Mouse (Mus musculus): ENCODE measurements around the gene Otud1.

Gene Otud1

DNA sequence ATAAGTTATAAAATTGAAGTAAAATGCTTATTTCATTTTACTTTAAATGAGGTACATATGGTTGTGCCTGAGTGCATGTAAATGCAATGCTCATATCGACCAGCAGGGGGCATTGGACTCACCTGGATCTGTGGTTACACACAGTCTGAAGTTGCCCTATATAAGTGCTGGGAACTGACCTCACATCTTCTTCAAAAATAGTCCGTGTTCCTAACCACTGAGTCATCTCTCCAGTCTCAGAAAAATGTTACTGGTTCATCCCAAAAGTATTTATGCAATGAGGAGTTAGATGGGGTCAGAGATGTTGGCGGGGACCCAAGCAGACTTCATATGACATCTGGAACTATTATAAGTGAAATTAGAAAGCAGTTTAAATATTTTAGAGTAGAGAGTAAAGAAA, 25.4 kb downstream of the Otud1 start:
- peak; percentile 69 for DNase-seq

DNA sequence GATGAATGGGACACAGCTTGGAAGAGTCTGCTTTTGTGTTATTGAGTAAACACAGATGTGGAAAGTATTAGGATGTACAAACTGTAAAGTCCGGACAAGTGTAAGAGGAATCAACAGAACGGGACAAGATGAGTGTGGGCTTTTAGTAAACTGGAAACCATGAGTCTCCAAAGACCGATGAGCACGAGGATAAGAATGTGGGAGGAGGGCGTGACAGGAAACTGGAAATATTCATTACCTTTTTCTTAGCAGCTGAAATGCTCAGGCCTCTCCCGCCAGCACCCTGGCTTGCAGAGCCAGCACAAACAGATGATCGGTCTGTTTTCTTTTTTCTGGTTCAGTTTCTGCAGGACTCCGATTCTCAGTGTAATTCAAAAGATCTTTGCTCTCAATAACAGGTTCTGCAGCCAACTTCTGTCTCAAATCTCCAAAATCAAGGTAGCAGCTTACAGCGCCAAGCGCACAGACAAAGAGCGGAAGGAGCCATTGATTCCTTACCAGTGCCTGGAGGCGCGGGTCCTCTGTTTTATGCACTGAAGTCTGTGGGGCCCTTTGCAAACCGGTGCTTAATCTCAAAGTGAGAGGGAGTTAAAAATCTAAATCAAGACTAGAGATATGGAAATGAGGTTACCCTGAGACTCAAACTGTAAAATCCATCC, 28.1 kb downstream of the Otud1 start:
- DNase-seq: no peak

DNA sequence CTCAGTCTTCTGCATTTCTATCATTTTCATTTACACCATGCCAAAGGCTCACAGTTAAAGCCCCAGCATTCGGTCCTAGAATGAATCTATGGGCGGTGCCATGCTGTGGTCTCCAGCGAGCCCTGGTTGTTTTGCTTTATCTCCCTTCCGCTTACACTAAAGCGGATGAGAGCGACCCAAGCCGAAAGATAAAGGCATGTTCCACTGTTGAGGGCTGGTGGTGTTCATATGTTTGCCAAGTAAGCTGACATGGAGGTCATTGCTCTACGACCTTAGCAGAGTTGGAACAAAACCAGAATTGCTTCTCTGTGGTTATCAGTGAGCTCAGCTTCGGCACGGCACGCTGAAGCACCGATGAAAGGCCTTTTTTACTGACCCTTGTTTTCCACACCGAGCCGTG, 32.5 kb downstream of the Otud1 start:
- no peak for DNase-seq

DNA sequence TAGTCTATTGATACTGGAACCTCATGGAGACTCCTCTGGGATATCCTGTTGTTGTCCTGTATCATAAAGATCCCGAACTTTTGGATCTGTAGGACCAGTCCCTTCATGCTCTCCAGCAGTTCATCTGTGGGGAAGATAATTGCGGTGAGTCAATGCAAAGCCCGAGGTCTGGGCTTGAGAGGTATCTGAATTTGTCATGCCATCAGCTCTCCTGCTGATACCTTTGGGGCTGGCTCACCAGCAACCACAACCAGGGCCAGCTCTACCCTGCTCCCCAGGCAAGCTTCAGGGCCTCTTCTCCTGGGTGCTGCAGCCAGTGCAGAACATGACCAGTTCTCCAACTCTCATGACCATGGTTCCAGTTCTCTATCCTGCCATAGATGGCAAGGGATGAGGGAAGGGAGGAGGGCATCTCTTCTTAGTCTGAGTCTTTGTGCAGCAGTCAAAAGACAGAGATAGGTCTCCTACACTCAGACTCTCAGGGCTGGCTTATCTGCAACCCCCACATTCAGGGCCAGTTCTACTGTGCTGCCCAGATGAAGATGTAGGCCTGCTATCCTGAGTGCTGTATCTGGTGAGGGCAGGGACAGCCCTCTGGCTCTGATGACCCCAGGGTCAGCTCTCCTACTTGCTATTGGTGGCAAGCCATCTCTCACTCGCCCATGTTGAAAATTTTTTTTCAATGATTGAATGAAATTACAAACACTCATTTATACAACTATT, 42.2 kb downstream of the Otud1 start:
- DNase-seq: no peak

DNA sequence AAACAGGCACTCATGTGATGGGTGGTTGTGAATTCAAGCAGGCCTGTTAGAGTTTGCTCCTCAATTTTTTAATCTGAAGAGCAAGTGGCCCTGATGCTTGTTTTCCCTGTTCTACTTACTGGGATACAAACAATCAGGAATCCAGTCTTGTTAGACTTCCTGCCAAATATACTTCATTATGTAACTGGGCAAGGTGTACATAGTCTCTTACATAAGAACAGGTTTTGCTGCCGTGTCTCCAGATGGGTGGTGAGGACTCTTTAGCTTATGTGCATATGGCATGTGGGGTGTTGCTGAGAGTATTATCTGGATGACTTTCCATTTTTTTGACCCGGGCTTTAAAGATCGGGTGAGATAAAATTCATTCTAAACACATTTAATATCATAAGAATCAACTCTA, 43.8 kb downstream of the Otud1 start:
- DNase-seq: peak; percentile 54

DNA sequence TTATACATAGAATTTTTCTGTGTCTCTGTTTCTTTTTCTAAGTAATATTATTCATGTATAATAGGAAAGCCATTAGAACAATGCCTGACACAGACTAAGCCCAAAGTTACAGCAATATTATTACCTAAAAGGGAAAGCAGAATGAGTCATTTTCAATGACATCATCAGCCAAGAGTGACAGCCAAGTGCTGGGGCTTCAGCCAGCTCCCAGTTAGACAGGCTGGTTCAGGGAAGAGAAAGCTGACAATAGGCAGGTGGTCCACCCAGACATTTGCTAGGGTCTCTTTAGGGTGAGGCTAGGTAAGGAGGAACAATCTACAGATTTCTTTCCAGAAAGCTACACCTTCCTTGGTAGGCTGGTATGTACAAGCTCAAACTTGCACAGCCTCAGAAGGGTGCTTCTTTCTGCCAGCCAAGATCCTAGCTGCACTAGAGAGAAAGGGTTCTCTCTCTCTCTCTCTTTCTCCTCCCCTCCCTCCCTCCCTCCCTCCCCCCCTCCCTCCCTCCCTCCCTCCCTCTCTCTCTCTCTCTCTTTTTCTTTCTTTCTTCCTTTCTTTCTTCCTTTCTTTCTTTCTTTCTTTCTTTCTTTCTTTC, 45.6 kb downstream of the Otud1 start:
- DNase-seq: peak; percentile 65

DNA sequence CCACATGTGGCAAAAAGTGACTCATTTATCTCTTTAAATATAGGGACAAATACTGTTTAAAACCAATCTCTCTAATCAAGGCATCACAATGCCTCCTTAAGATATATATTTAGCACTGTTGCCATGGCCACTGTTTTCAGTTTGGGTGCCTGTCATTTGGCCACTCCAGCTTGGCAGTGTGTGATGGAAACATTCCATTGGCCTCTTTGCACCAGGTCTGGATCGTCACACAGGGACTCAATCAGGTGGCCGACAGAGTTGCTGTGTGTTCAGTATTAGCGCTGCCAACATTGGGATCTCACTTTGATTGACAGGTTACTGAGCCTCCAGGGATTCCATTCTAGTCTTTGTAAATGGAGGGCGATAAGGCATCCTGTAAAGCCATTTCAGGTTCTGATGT, 46.1 kb downstream of the Otud1 start:
- peak; percentile 77 for DNase-seq

DNA sequence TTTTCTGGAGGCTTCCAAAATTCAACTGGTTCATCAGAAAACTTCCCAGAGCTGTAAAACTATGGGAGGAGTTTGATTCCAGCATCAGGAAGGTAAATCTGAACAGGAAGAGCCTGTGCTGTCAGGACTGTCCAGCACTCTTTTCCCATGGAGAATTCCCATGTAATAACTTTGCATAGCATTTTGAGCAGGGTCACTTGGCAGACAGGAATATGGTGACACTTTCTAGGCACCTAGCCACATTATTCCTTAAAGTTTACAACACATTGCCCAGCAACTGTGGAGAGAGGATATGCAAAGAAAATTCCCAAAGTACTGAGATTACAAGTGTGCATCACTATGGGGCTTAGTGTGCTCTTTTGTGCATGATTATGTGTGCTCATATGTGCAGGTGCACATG, 46.7 kb downstream of the Otud1 start:
- DNase-seq: peak; percentile 17

DNA sequence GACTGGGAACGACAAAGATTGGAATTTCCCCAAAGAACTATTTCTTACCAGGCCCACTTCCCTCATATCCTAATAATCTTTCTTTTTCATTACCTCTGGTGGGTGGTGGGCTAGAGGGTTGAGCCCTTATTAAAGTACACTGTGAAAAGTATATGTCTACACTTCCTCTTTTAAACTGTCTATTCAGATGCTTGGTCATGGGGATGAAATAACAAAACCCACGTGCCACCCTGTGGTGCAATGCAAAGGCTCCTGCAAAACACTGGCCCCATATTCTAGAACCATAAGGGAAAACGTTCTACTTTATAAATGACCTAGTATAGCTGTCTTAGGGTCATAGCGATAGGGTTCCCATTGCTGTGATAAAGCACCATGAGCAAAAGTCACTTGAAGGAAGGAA, 49.3 kb downstream of the Otud1 start:
- DNase-seq: no peak

All from lung, postnatal 36 days (tissue).